Mouse (Mus musculus): Measurements from ENCODE around the gene Sod2. TPM values are rescaled to one million over a fixed set of nuclear protein-coding genes. Genes with fewer than 3 reads are reported as not detected.

Gene Sod2
- polyA plus RNA-seq, 1 experiment = 269 TPM

GRCm38 (mm10) chr17:12990567-12991145, 16.0 kb upstream of the Sod2 start:
- no peak for TF ChIP-seq POLR2A (IDR thresholded peaks at IDR 0.05; ENCODE audit: borderline replicate concordance, insufficient read depth, low read length)
- TF ChIP-seq CTCF (IDR thresholded peaks at IDR 0.05; ENCODE audit: borderline replicate concordance, insufficient read depth, low read depth, low read length) = no peak
- no peak for DNase-seq
- Histone ChIP-seq H3K4me3 (replicated peaks; ENCODE audit: insufficient read depth, low read depth, low read length) (peak overlapping the region; percentile 97), H3K27me3 (ENCODE audit: control insufficient read depth, insufficient read depth, low read length) (no peaks in the 10 kb centered on the region), H3K27ac (ENCODE audit: insufficient read depth, low read length) (no peak overlapping the region), H3K4me1 (ENCODE audit: control insufficient read depth, insufficient read depth, low read length) (peaks cover 5% of the 10 kb centered on the region; the same call in 1 of the 2 replicates)
- 32% methylated on average over 8 of the region's 8 CpGs for WGBS

GRCm38 (mm10) chr17:12991194-12991634, 15.4 kb upstream of the Sod2 start:
- TF ChIP-seq POLR2A (IDR thresholded peaks at IDR 0.05; ENCODE audit: borderline replicate concordance, insufficient read depth, low read length) (no peak), CTCF (IDR thresholded peaks at IDR 0.05; ENCODE audit: borderline replicate concordance, insufficient read depth, low read depth, low read length) (no peak)
- peaks cover 5% of the 10 kb centered on the region; the same call in 1 of the 2 replicates for H3K4me1 ChIP-seq (ENCODE audit: control insufficient read depth, insufficient read depth, low read length)
- WGBS = 1% methylated on average over 12 of the region's 12 CpGs
- H3K4me3 ChIP-seq (replicated peaks; ENCODE audit: insufficient read depth, low read depth, low read length) = peak overlapping the region; percentile 97
- no peak for DNase-seq
- peak overlapping the region; percentile 99; the same call in 1 of the 2 replicates for H3K27ac ChIP-seq (ENCODE audit: insufficient read depth, low read length)
- H3K27me3 ChIP-seq (ENCODE audit: control insufficient read depth, insufficient read depth, low read length) = no peaks in the 10 kb centered on the region

- peak; percentile 90 to 94 for DNase-seq
- Histone ChIP-seq H3K27me3 (ENCODE audit: control insufficient read depth, insufficient read depth, low read length) (no peaks in the 10 kb centered on the region), H3K27ac (ENCODE audit: insufficient read depth, low read length) (peak overlapping the region; percentile 99), H3K4me1 (ENCODE audit: control insufficient read depth, insufficient read depth, low read length) (peaks cover 5% of the 10 kb centered on the region; the same call in 1 of the 2 replicates), H3K4me3 (replicated peaks; ENCODE audit: insufficient read depth, low read depth, low read length) (peak overlapping the region; percentile 97)
- WGBS = under 1% methylated on average over 81 of the region's 84 CpGs
- peak; percentile 26; the same call in 1 of the 2 replicates for TF ChIP-seq POLR2A (IDR thresholded peaks at IDR 0.05; ENCODE audit: borderline replicate concordance, insufficient read depth, low read length)
- TF ChIP-seq CTCF (IDR thresholded peaks at IDR 0.05; ENCODE audit: borderline replicate concordance, insufficient read depth, low read depth, low read length) = no peak
Observed at GRCm38 (mm10) chr17:12991635-12992358, 14.8 kb upstream of the Sod2 start.

GRCm38 (mm10) chr17:12992470-12992991, 14.1 kb upstream of the Sod2 start:
- TF ChIP-seq CTCF (IDR thresholded peaks at IDR 0.05; ENCODE audit: borderline replicate concordance, insufficient read depth, low read depth, low read length) (no peak), POLR2A (IDR thresholded peaks at IDR 0.05; ENCODE audit: borderline replicate concordance, insufficient read depth, low read length) (peak; percentile 96)
- Histone ChIP-seq H3K27me3 (ENCODE audit: control insufficient read depth, insufficient read depth, low read length) (no peaks in the 10 kb centered on the region), H3K4me3 (replicated peaks; ENCODE audit: insufficient read depth, low read depth, low read length) (peak overlapping the region; percentile 97), H3K4me1 (ENCODE audit: control insufficient read depth, insufficient read depth, low read length) (peaks cover 5% of the 10 kb centered on the region; the same call in 1 of the 2 replicates), H3K27ac (ENCODE audit: insufficient read depth, low read length) (peak overlapping the region; percentile 90)
- DNase-seq = peak; percentile 98
- under 1% methylated on average over 51 of the region's 51 CpGs for WGBS

- no peak for DNase-seq
- peak within 1 kb of the TSS; percentile 85 for H3K4me3 ChIP-seq (replicated peaks; ENCODE audit: insufficient read depth, low read depth, low read length)
- 93% methylated on average over 1 of the region's 1 CpGs for WGBS
- no peak within 1 kb of the TSS; the same call in 1 of the 2 replicates for H3K27ac ChIP-seq (ENCODE audit: insufficient read depth, low read length)
- H3K27me3 ChIP-seq (ENCODE audit: control insufficient read depth, insufficient read depth, low read length) = no peaks in the 10 kb centered on the region
- TF ChIP-seq POLR2A (IDR thresholded peaks at IDR 0.05; ENCODE audit: borderline replicate concordance, insufficient read depth, low read length) (no peak), CTCF (IDR thresholded peaks at IDR 0.05; ENCODE audit: borderline replicate concordance, insufficient read depth, low read depth, low read length) (no peak)
- no peaks in the 10 kb centered on the region; the same call in 1 of the 2 replicates for H3K4me1 ChIP-seq (ENCODE audit: control insufficient read depth, insufficient read depth, low read length)
Observed at GRCm38 (mm10) chr17:12994069-12994468, 12.6 kb upstream of the Sod2 start, which contains the start of gene Wtap. Wtap (minus strand) TSS chr17:12994169.

- WGBS = 9% methylated on average over 3 of the region's 3 CpGs
- H3K27ac ChIP-seq (ENCODE audit: insufficient read depth, low read length) = no peak overlapping the region
- DNase-seq = peak; percentile 68 to 69
- no peak overlapping the region for H3K4me3 ChIP-seq (replicated peaks; ENCODE audit: insufficient read depth, low read depth, low read length)
- H3K4me1 ChIP-seq (ENCODE audit: control insufficient read depth, insufficient read depth, low read length) = no peaks in the 10 kb centered on the region
- TF ChIP-seq CTCF (IDR thresholded peaks at IDR 0.05; ENCODE audit: borderline replicate concordance, insufficient read depth, low read depth, low read length) (peak; percentile 45; the same call in 1 of the 2 replicates), POLR2A (IDR thresholded peaks at IDR 0.05; ENCODE audit: borderline replicate concordance, insufficient read depth, low read length) (no peak)
- no peaks in the 10 kb centered on the region for H3K27me3 ChIP-seq (ENCODE audit: control insufficient read depth, insufficient read depth, low read length)
Observed at GRCm38 (mm10) chr17:12996345-12996744, 10.3 kb upstream of the Sod2 start.

GRCm38 (mm10) chr17:12997890-12998289, 8.8 kb upstream of the Sod2 start:
- 89% methylated on average over 5 of the region's 5 CpGs for WGBS
- DNase-seq = no peak
- Histone ChIP-seq H3K27ac (ENCODE audit: insufficient read depth, low read length) (no peak overlapping the region), H3K4me3 (replicated peaks; ENCODE audit: insufficient read depth, low read depth, low read length) (no peak overlapping the region), H3K27me3 (ENCODE audit: control insufficient read depth, insufficient read depth, low read length) (no peaks in the 10 kb centered on the region), H3K4me1 (ENCODE audit: control insufficient read depth, insufficient read depth, low read length) (no peaks in the 10 kb centered on the region)
- TF ChIP-seq POLR2A (IDR thresholded peaks at IDR 0.05; ENCODE audit: borderline replicate concordance, insufficient read depth, low read length) (no peak), CTCF (IDR thresholded peaks at IDR 0.05; ENCODE audit: borderline replicate concordance, insufficient read depth, low read depth, low read length) (no peak)
